Mouse (Mus musculus) bone marrow macrophage, adult 2 months (primary cell): ENCODE results near the gene Mxra8.

Experiments used
- CTCF ChIP-seq: IDR thresholded peaks from 2 replicates; pipeline ENCODE4 v1.5.1; 2012; ENCODE audit warnings: low read depth, mild to moderate bottlenecking, low read length, moderate library complexity
- POLR2A ChIP-seq: IDR thresholded peaks from 2 replicates; pipeline ENCODE4 v1.6.1; 2012; ENCODE audit warnings: mild to moderate bottlenecking, low read depth, low read length, borderline replicate concordance

DNA sequence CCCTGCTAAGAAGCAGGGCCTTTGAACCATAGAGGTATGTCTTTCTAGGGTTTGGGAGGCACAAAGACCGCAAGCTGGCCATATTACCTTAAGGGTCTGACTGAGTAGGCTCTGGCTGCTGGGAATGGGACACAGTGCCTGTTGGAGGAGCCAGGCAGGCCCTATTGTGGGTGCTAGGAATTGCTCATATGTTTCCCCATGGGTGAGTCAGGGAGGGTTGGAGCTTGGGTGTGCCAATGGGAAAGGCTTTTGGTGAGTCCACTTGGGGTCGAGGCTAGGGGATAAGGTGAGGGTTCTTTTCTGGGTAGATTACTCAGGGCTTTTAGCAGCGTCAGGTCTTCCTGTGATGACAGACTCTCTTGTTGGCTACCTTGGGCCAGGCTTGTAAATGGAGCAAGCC lies 11.9 kb downstream of the Mxra8 start:
- TF ChIP-seq CTCF (no peak), POLR2A (no peak)
